9 mouse cellular contexts compared by ENCODE assay signal in genomic region chr9:121382568-121382967, GRCm38 (mm10).
DNase-seq lines count a peak whose midpoint lies in the region; ATAC-seq lines count a peak whose summit lies in the region.
"Had no signal": no experiment of that assay in that cellular context is flagged by ENCODE, and none has a peak within 500 bp of the region (broad histone marks: within the 10 kb centered on the region; RNA-seq: fewer than 3 reads in every experiment).

No protein-coding gene starts in this region.

- no peak overlapping the region for H3K4me3 ChIP-seq in midbrain, embryonic 14.5 days (replicated peaks; ENCODE audit: low read depth, low read length)
- H3K4me3 ChIP-seq in hindbrain, embryonic 11.5 days (ENCODE audit: low read depth, low read length) = no peak overlapping the region
- H3K4me3 ChIP-seq: embryonic facial prominence, embryonic 13.5 days had no signal

- no peaks in the 10 kb centered on the region for H3K9me3 ChIP-seq in midbrain, embryonic 14.5 days (ENCODE audit: control insufficient read depth, low read length)
- H3K9me3 ChIP-seq in hindbrain, embryonic 11.5 days (ENCODE audit: control insufficient read depth, low read length) = no peaks in the 10 kb centered on the region
- H3K9me3 ChIP-seq: embryonic facial prominence, embryonic 13.5 days had no signal

- 91% methylated on average over 14 of the region's 14 CpGs for WGBS in midbrain, embryonic 14.5 days
- 92% methylated on average over 14 of the region's 14 CpGs for WGBS in hindbrain, embryonic 11.5 days

- H3K4me1 ChIP-seq in midbrain, embryonic 14.5 days (ENCODE audit: control insufficient read depth, insufficient read depth, low read length) = 0 out of 2 replicates have a peak, but pooled peaks cover 11% of the 10 kb centered on the region
- H3K4me1 ChIP-seq in hindbrain, embryonic 11.5 days (replicated peaks; ENCODE audit: control insufficient read depth, insufficient read depth, low read length) = no peaks in the 10 kb centered on the region; the same call in 1 of the 2 replicates

- DNase-seq in left cerebral cortex, adult 11 months (ENCODE audit: low spot score) = peak; percentile 70
- no peak for DNase-seq in left cerebral cortex, postnatal 4 days
- peak; percentile 70 for DNase-seq in kidney, postnatal 14 days
- no peak for DNase-seq in midbrain, embryonic 14.5 days
- no peak for DNase-seq in hindbrain, embryonic 11.5 days (ENCODE audit: low spot score)

- no peaks in the 10 kb centered on the region for H3K36me3 ChIP-seq in midbrain, embryonic 14.5 days (ENCODE audit: control insufficient read depth, insufficient read depth, low read length)
- H3K36me3 ChIP-seq in hindbrain, embryonic 11.5 days (ENCODE audit: control insufficient read depth, insufficient read depth, low read length) = no peaks in the 10 kb centered on the region
- H3K36me3 ChIP-seq: embryonic facial prominence, embryonic 13.5 days had no signal

- intact Hi-C loops in left cerebral cortex, postnatal 4 days (cut with DNase I) = loop anchor here (10.0 kb wide), 1 partner anchor 222 kb away; no protein-coding TSS in a partner anchor

- no peaks in the 10 kb centered on the region for H3K27me3 ChIP-seq in midbrain, embryonic 14.5 days (ENCODE audit: control insufficient read depth, insufficient read depth, low read length)
- no peaks in the 10 kb centered on the region for H3K27me3 ChIP-seq in hindbrain, embryonic 11.5 days (ENCODE audit: control insufficient read depth, insufficient read depth, low read length)
- H3K27me3 ChIP-seq: embryonic facial prominence, embryonic 13.5 days had no signal

- no peak overlapping the region for H3K9ac ChIP-seq in midbrain, embryonic 14.5 days (replicated peaks; ENCODE audit: low read length)
- H3K9ac ChIP-seq in hindbrain, embryonic 11.5 days (ENCODE audit: low read depth, low read length) = no peak overlapping the region

- peak; percentile 61 for ATAC-seq in common myeloid progenitor, adult 5-6 weeks (replicated peaks; ENCODE audit: low read depth, poor library complexity, severe bottlenecking)
- 0 out of 2 replicates have a peak, but pooled peaks have one; percentile 24 for ATAC-seq in monocyte, adult 5-6 weeks (replicated peaks; ENCODE audit: insufficient number of reproducible peaks, low FRiP score, low TSS enrichment, poor library complexity, severe bottlenecking)
- ATAC-seq in midbrain, embryonic 14.5 days (ENCODE audit: low FRiP score, low TSS enrichment) = no peak
- ATAC-seq in inflammation-experienced regulatory T-cells, adult 6 months = no peak
- no peak for ATAC-seq in hindbrain, embryonic 11.5 days (ENCODE audit: low FRiP score)

- no peak overlapping the region for H3K27ac ChIP-seq in midbrain, embryonic 14.5 days (replicated peaks; ENCODE audit: low read depth, low read length)
- no peak overlapping the region for H3K27ac ChIP-seq in hindbrain, embryonic 11.5 days (ENCODE audit: low read depth, low read length)
- H3K27ac ChIP-seq: embryonic facial prominence, embryonic 13.5 days had no signal

- no peak overlapping the region for H3K4me2 ChIP-seq in midbrain, embryonic 14.5 days (ENCODE audit: low read length)
- no peak overlapping the region for H3K4me2 ChIP-seq in hindbrain, embryonic 11.5 days (replicated peaks; ENCODE audit: low read depth, low read length)
- H3K4me2 ChIP-seq: embryonic facial prominence, embryonic 13.5 days had no signal

Comparison
In these comparisons a context has a peak if more than half of its experiments do, and no peak if none do; other contexts are left out.
1. DNase-seq: peak in left cerebral cortex, adult 11 months (single experiment) and kidney, postnatal 14 days (single experiment); none in left cerebral cortex, postnatal 4 days (single experiment), midbrain, embryonic 14.5 days (single experiment) and hindbrain, embryonic 11.5 days (single experiment).
2. ATAC-seq: peak in common myeloid progenitor, adult 5-6 weeks (single experiment) and monocyte, adult 5-6 weeks (single experiment); none in midbrain, embryonic 14.5 days (single experiment), inflammation-experienced regulatory T-cells, adult 6 months (single experiment) and hindbrain, embryonic 11.5 days (single experiment).